24 mouse cellular contexts compared by ENCODE assay signal in the genomic region with DNA sequence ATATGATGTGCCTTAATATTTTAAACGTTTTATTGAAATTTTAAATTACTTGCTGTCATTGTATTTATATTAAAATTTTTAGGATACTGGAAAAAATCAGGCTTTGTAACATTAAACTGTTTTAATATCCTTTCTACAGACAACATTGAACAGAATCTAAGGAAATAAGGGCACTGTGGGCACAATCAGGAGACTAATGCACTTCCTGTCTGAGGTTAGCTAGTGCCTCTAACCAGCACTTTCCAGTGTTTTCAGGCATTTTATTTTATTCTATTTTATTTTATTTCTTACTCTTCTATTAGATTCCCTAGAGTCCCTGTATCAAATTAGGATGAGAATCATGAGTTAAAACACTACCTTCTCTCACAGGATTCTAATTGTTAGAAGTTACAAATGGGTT.
"Had no signal": no experiment of that assay in that cellular context is flagged by ENCODE, and none has a peak within 500 bp of the region (broad histone marks: within the 10 kb centered on the region; RNA-seq: fewer than 3 reads in every experiment).

No protein-coding gene starts in this region.

- H3K4me1 ChIP-seq: kidney, embryonic 15.5 days; limb, embryonic 12.5 days had no signal

- H3K36me3 ChIP-seq: heart, embryonic 12.5 days; hindbrain, embryonic 13.5 days; hindbrain, embryonic 15.5 days; kidney, embryonic 15.5 days; limb, embryonic 10.5 days; limb, embryonic 12.5 days; liver, embryonic 13.5 days; liver, embryonic 15.5 days had no signal

- ATAC-seq: hindbrain, postnatal 0 days; intestine, embryonic 16.5 days had no signal

- H3K4me3 ChIP-seq: heart, embryonic 12.5 days; hindbrain, embryonic 13.5 days; hindbrain, embryonic 15.5 days; kidney, embryonic 15.5 days; layer of hippocampus, adult 2 months; left cerebral cortex, adult 2 months; limb, embryonic 10.5 days; limb, embryonic 12.5 days; liver, embryonic 13.5 days; liver, embryonic 15.5 days had no signal

- H3K4me2 ChIP-seq: heart, embryonic 12.5 days; hindbrain, embryonic 13.5 days; hindbrain, embryonic 15.5 days; kidney, embryonic 15.5 days; limb, embryonic 12.5 days; liver, embryonic 11.5 days; liver, embryonic 13.5 days; liver, embryonic 15.5 days had no signal

- H3K9me3 ChIP-seq: heart, embryonic 12.5 days; hindbrain, embryonic 13.5 days; hindbrain, embryonic 15.5 days; kidney, embryonic 15.5 days; limb, embryonic 10.5 days; limb, embryonic 12.5 days; liver, embryonic 13.5 days; liver, embryonic 15.5 days had no signal

- DNase-seq: gastrocnemius, postnatal 25 days; heart, adult 18-20 months; heart, postnatal 10 days; heart, postnatal 4 days; kidney, adult 11 months; kidney, adult 2 months; kidney, adult 9 months; kidney, postnatal 14 days; kidney, postnatal 36 days; liver; liver, embryonic 13.5 days had no signal

- H3K27me3 ChIP-seq: heart, embryonic 12.5 days; hindbrain, embryonic 13.5 days; hindbrain, embryonic 15.5 days; kidney, embryonic 15.5 days; limb, embryonic 12.5 days; liver, embryonic 13.5 days; liver, embryonic 15.5 days had no signal

- H3K27ac ChIP-seq: hindbrain, embryonic 13.5 days; hindbrain, embryonic 15.5 days; hindbrain, postnatal 0 days; kidney, embryonic 15.5 days; kidney, postnatal 0 days; layer of hippocampus, adult 2 months; left cerebral cortex, adult 2 months; limb, embryonic 10.5 days; limb, embryonic 12.5 days; liver, embryonic 13.5 days; liver, embryonic 15.5 days had no signal

- H3K9ac ChIP-seq: heart, embryonic 12.5 days; hindbrain, embryonic 13.5 days; hindbrain, embryonic 15.5 days; kidney, embryonic 15.5 days; limb, embryonic 12.5 days; liver, embryonic 13.5 days; liver, embryonic 15.5 days had no signal
